Mouse (Mus musculus) C2C12 (cell line): ENCODE results near the gene Sdccag8.

Experiments
- CTCF ChIP-seq: IDR thresholded peaks from one replicate; pipeline ENCODE4 v1.5.1; 2011; ENCODE audit not compliant: control insufficient read depth, insufficient read depth, insufficient read length
- MAX ChIP-seq: IDR thresholded peaks from one replicate; pipeline ENCODE4 v1.6.1; 2011; ENCODE audit warnings: mild to moderate bottlenecking, control low read depth
- USF1 ChIP-seq: IDR thresholded peaks from one replicate; pipeline ENCODE4 v1.6.1; 2011; ENCODE audit warnings: low read depth, mild to moderate bottlenecking, control low read depth, moderate library complexity

GRCm38 (mm10) chr1:177011688-177012087 lies 197.2 kb downstream of the Sdccag8 start:
- TF ChIP-seq USF1 (no peak), CTCF (no peak), MAX (no peak)
